In genomic region chr19:10436726-10437125, GRCm38 (mm10) we compare ENCODE assay signal across 18 mouse cellular contexts. TPM values are rescaled to one million over a fixed set of nuclear protein-coding genes. Genes with fewer than 3 reads are reported as not detected.
DNase-seq lines count a peak whose midpoint lies in the region; ATAC-seq lines count a peak whose summit lies in the region.
"Had no signal": no experiment of that assay in that cellular context is flagged by ENCODE, and none has a peak within 500 bp of the region (broad histone marks: within the 10 kb centered on the region; RNA-seq: fewer than 3 reads in every experiment).

No protein-coding gene starts in this region.

- no peaks in the 10 kb centered on the region for H3K4me1 ChIP-seq in kidney, embryonic 16.5 days (ENCODE audit: insufficient read depth, low read length)
- peaks cover 16% of the 10 kb centered on the region for H3K4me1 ChIP-seq in heart, embryonic 11.5 days (ENCODE audit: control insufficient read depth, insufficient read depth, low read length)
- H3K4me1 ChIP-seq in liver, embryonic 12.5 days = peaks cover 17% of the 10 kb centered on the region
- H3K4me1 ChIP-seq: hindbrain, embryonic 15.5 days; limb, embryonic 12.5 days had no signal

- no peak overlapping the region for H3K4me2 ChIP-seq in kidney, embryonic 16.5 days (replicated peaks; ENCODE audit: low read depth, low read length)
- no peak overlapping the region for H3K4me2 ChIP-seq in heart, embryonic 11.5 days
- H3K4me2 ChIP-seq in liver, embryonic 12.5 days = no peak overlapping the region
- H3K4me2 ChIP-seq: forebrain, embryonic 15.5 days; hindbrain, embryonic 15.5 days; limb, embryonic 12.5 days; liver, embryonic 15.5 days had no signal

- H3K9me3 ChIP-seq in kidney, embryonic 16.5 days (ENCODE audit: low read length) = no peaks in the 10 kb centered on the region
- H3K9me3 ChIP-seq in heart, embryonic 11.5 days (replicated peaks; ENCODE audit: control insufficient read depth, low read length) = no peaks in the 10 kb centered on the region
- no peaks in the 10 kb centered on the region for H3K9me3 ChIP-seq in liver, embryonic 12.5 days (replicated peaks)
- H3K9me3 ChIP-seq: forebrain, embryonic 15.5 days; hindbrain, embryonic 15.5 days; limb, embryonic 12.5 days; liver, embryonic 15.5 days had no signal

- H3K27me3 ChIP-seq in kidney, embryonic 16.5 days (ENCODE audit: insufficient read depth, low read length) = no peaks in the 10 kb centered on the region
- H3K27me3 ChIP-seq in heart, embryonic 11.5 days (ENCODE audit: control insufficient read depth, insufficient read depth, low read length) = peaks cover 29% of the 10 kb centered on the region
- peaks cover 43% of the 10 kb centered on the region for H3K27me3 ChIP-seq in liver, embryonic 12.5 days (replicated peaks)
- H3K27me3 ChIP-seq: forebrain, embryonic 15.5 days; hindbrain, embryonic 15.5 days had no signal

- H3K4me3 ChIP-seq in kidney, embryonic 16.5 days (ENCODE audit: low read length) = no peak overlapping the region
- no peak overlapping the region for H3K4me3 ChIP-seq in heart, embryonic 11.5 days (ENCODE audit: low read depth, low read length)
- H3K4me3 ChIP-seq in liver, embryonic 12.5 days = no peak overlapping the region
- H3K4me3 ChIP-seq: forebrain, embryonic 15.5 days; hindbrain, embryonic 15.5 days; limb, embryonic 12.5 days; liver, embryonic 15.5 days had no signal

- H3K9ac ChIP-seq in kidney, embryonic 16.5 days (replicated peaks; ENCODE audit: low read length) = no peak overlapping the region
- H3K9ac ChIP-seq in heart, embryonic 11.5 days (ENCODE audit: low read depth, low read length) = no peak overlapping the region
- no peak overlapping the region for H3K9ac ChIP-seq in liver, embryonic 12.5 days
- H3K9ac ChIP-seq: forebrain, embryonic 15.5 days; hindbrain, embryonic 15.5 days; limb, embryonic 12.5 days; liver, embryonic 15.5 days had no signal

- peak; percentile 32 to 72 for DNase-seq in adrenal gland, adult (ENCODE audit: inconsistent age in 2 of 2, low spot score in 1 of 2)
- no peak for DNase-seq in adrenal gland, adult 18-20 months (ENCODE audit: low spot score in 2 of 2)
- DNase-seq in kidney, postnatal 36 days = no peak
- peak; percentile 38 for DNase-seq in ovary, adult 18-20 months (ENCODE audit: low spot score)
- DNase-seq in ovary, postnatal 14 days (ENCODE audit: low spot score) = no peak
- DNase-seq: kidney, adult 2 months; kidney, postnatal 4 days; layer of hippocampus, postnatal 36 days; retina, postnatal 1 day had no signal

- no peaks in the 10 kb centered on the region for H3K36me3 ChIP-seq in kidney, embryonic 16.5 days (ENCODE audit: insufficient read depth, low read length)
- no peaks in the 10 kb centered on the region for H3K36me3 ChIP-seq in heart, embryonic 11.5 days (ENCODE audit: control insufficient read depth, insufficient read depth, low read length)
- H3K36me3 ChIP-seq in liver, embryonic 12.5 days = no peaks in the 10 kb centered on the region
- H3K36me3 ChIP-seq: limb, embryonic 12.5 days; liver, embryonic 15.5 days had no signal

- 35% methylated on average over 1 of the region's 1 CpGs for WGBS in kidney, embryonic 16.5 days
- 38% methylated on average over 1 of the region's 1 CpGs for WGBS in heart, embryonic 11.5 days (ENCODE audit: insufficient replicate concordance)
- WGBS in liver, embryonic 12.5 days (ENCODE audit: insufficient replicate concordance) = 19% methylated on average over 1 of the region's 1 CpGs

- H3K27ac ChIP-seq in kidney, embryonic 16.5 days (ENCODE audit: low read length) = no peak overlapping the region
- no peak overlapping the region for H3K27ac ChIP-seq in heart, embryonic 11.5 days (ENCODE audit: low read depth, low read length)
- H3K27ac ChIP-seq in liver, embryonic 12.5 days = no peak overlapping the region
- H3K27ac ChIP-seq: forebrain, embryonic 15.5 days; hindbrain, embryonic 15.5 days; limb, embryonic 12.5 days; liver, embryonic 15.5 days had no signal

- ATAC-seq in kidney, embryonic 16.5 days (ENCODE audit: low FRiP score, low TSS enrichment) = 0 out of 2 replicates have a peak, but pooled peaks have one; percentile 28
- no peak for ATAC-seq in heart, embryonic 11.5 days (replicated peaks; ENCODE audit: insufficient number of reproducible peaks, low FRiP score, low TSS enrichment)
- no peak for ATAC-seq in liver, embryonic 12.5 days
- ATAC-seq: forebrain, embryonic 15.5 days had no signal

RNA-seq across cellular contexts. Expression of gene Lrrc10b, which starts 20.5 kb away (rescaled TPM):
- 1 to 10 TPM; 4.1 to 5.9 TPM for total RNA-seq in adrenal gland, adult 18-20 months (2021)
- 0.13 and 0.89 TPM in 2 replicates for polyA plus RNA-seq in kidney, embryonic 16.5 days (2015; fragmentation: Nextera tagmentation; extraction: Ambion mirVana)
- 0.19 TPM in 1 of 2 replicates, not detected in the other for polyA plus RNA-seq in heart, embryonic 11.5 days (2014; fragmentation: Nextera tagmentation; extraction: Ambion mirVana)
- polyA plus RNA-seq in liver, embryonic 12.5 days (2016; fragmentation: Nextera tagmentation; extraction: Ambion mirVana) = 0.06 and 0.12 TPM in 2 replicates
- total RNA-seq: granulocyte monocyte progenitor cell, adult 5-6 weeks; monocyte, adult 5-6 weeks had no signal

RNA-seq across cellular contexts. Expression of gene Ppp1r32, which starts 46.0 kb away (rescaled TPM):
- under 1 TPM in 1 of 2 experiments, not detected in 1; 0.35 TPM for total RNA-seq in adrenal gland, adult 18-20 months (2021)
- polyA plus RNA-seq in kidney, embryonic 16.5 days (2015; fragmentation: Nextera tagmentation; extraction: Ambion mirVana) = 0.13 TPM in 1 of 2 replicates, not detected in the other
- polyA plus RNA-seq in heart, embryonic 11.5 days (2014; fragmentation: Nextera tagmentation; extraction: Ambion mirVana) = not detected in 2 replicates
- polyA plus RNA-seq in liver, embryonic 12.5 days (2016; fragmentation: Nextera tagmentation; extraction: Ambion mirVana) = not detected in 2 replicates
- polyA plus RNA-seq: limb, embryonic 12.5 days; liver, embryonic 15.5 days had no signal

RNA-seq across cellular contexts. Expression of gene Syt7, which starts 47.8 kb away (rescaled TPM):
- total RNA-seq in adrenal gland, adult 18-20 months (2021) = 10 to 100 TPM; 32.1 to 33.0 TPM
- 0.96 and 1.6 TPM in 2 replicates for polyA plus RNA-seq in kidney, embryonic 16.5 days (2015; fragmentation: Nextera tagmentation; extraction: Ambion mirVana)
- polyA plus RNA-seq in heart, embryonic 11.5 days (2014; fragmentation: Nextera tagmentation; extraction: Ambion mirVana) = 1.2 and 2.0 TPM in 2 replicates
- polyA plus RNA-seq in liver, embryonic 12.5 days (2016; fragmentation: Nextera tagmentation; extraction: Ambion mirVana) = 0.56 and 0.91 TPM in 2 replicates
- total RNA-seq: granulocyte monocyte progenitor cell, adult 5-6 weeks; monocyte, adult 5-6 weeks had no signal

Comparison
In these comparisons a context has a peak if more than half of its experiments do, and no peak if none do; other contexts are left out.
1. DNase-seq: peak in adrenal gland, adult (2 of 2) and ovary, adult 18-20 months (single experiment); none in adrenal gland, adult 18-20 months (0 of 2), kidney, postnatal 36 days (0 of 2) and ovary, postnatal 14 days (single experiment).